Mouse (Mus musculus): ENCODE results near the gene 4933434E20Rik. TPM values are rescaled to one million over a fixed set of nuclear protein-coding genes. Genes with fewer than 3 reads are reported as not detected.

Gene 4933434E20Rik
- 208 and 215 TPM in 2 replicates for polyA plus RNA-seq (2015; fragmentation: Nextera tagmentation; extraction: Ambion mirVana)

DNA sequence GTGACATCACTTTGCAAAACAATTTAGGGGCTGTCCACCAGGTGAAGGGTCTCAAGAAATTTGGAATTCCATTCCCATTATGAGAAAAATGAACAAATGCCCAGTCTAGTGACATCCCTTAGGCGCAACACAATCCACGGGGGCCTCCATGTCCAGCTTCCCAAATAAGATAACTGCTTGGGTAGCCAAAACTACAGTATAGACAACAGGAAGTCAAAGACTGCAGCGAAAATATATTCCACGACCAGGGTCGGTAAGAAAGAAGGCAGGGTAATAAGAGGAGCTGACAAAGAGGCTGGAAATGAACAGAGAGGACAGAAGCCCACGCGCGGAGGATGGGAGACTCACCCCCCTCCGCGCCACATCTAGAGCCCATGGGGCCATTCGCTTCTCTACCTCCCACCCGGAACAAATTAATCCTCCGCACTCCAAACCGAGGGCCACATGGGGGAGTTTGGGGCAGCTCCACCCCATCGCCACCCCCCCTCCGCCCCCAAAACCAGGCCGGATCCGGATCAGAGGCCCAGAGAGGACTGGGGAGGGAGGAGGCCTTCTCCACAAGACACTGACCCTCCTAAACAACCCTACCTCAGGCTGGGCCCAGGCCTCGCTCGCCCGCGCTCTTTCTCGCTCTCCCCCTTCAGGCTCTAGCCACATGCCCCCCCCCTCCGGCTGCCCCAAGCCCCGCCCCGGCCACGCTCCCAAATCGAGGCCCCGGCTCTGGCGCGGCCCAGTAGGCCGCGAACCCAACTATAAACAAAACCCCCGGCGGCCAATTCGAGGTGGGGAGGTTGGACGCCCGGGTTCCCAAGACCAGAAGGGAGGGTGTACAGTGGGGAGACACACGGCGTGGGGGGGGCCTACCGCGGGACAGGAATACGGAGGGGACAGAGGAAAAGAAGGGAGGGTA is at the start of gene 4933434E20Rik:
Gene 4933434E20Rik (plus strand): TSS at position 196 of the 910 bp plus-strand sequence.

GRCm38 (mm10) chr3:90052351-90053241 is 1.2 kb downstream of the 4933434E20Rik start, which contains the start of gene Ubap2l:
Ubap2l (minus strand) TSS chr3:90052628.

DNA sequence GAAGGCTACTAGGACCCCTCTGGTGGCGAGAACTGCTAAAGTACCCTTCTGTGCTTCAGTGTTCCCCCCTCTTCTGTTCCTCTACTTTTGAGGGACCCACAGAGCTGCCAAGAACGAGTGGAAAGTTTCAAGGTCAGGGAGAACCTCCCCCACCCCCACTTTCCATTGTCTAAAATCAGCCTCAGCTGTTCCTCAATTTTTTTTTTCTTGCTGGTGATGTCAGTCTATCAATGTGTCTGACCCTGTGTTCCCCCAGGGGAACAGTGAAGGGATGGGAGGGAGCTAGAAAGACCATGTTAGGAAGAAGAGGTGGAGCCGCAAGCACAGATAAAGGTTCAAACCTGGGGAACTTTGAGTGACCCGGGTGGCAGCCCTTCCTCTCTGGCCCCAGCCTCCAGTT is 20.9 kb downstream of the 4933434E20Rik start, which contains the start of gene Tpm3:
Gene Tpm3 (plus strand): TSS at position 356 of the 400 bp plus-strand sequence.

GRCm38 (mm10) chr3:90103938-90104337 is 52.5 kb downstream of the 4933434E20Rik start, which contains the start of gene Nup210l:
Nup210l (plus strand) TSS chr3:90104132.

Small RNA genes within 50 kb of the gene (microRNA-seq; reads per million reads assigned to microRNA genes)
- gene Mir190b (ENCODE audit: borderline replicate concordance, insufficient number of aligned reads) = 7.7 reads per million, percentile 11 among the genes with 10 or more reads in this experiment
- not detected for gene Mir7669 (ENCODE audit: borderline replicate concordance, insufficient number of aligned reads)

Other genes starting within 250 kb of the 4933434E20Rik start
- 2.6 and 3.5 TPM in 2 replicates for gene She, start 220.3 kb upstream of the 4933434E20Rik start, polyA plus RNA-seq (2015; fragmentation: Nextera tagmentation; extraction: Ambion mirVana)
- gene Il6ra, start 138.4 kb upstream of the 4933434E20Rik start, polyA plus RNA-seq (2015; fragmentation: Nextera tagmentation; extraction: Ambion mirVana) = 2.6 and 3.0 TPM in 2 replicates
- 8.0 and 8.3 TPM in 2 replicates for gene Atp8b2, start 88.1 kb upstream of the 4933434E20Rik start, polyA plus RNA-seq (2015; fragmentation: Nextera tagmentation; extraction: Ambion mirVana)
- 151 TPM in 2 replicates for gene Hax1, start 52.9 kb upstream of the 4933434E20Rik start, polyA plus RNA-seq (2015; fragmentation: Nextera tagmentation; extraction: Ambion mirVana)
- gene Ubap2l, start 992 bp downstream of the 4933434E20Rik start, polyA plus RNA-seq (2015; fragmentation: Nextera tagmentation; extraction: Ambion mirVana) = 96.5 and 132 TPM in 2 replicates
- gene Tpm3, start 21.0 kb downstream of the 4933434E20Rik start, polyA plus RNA-seq (2015; fragmentation: Nextera tagmentation; extraction: Ambion mirVana) = 203 and 310 TPM in 2 replicates
- 0.08 TPM in 2 replicates for gene Nup210l, start 52.5 kb downstream of the 4933434E20Rik start, polyA plus RNA-seq (2015; fragmentation: Nextera tagmentation; extraction: Ambion mirVana)
- 2,050 and 4,492 TPM in 2 replicates for gene Rps27, start 162.0 kb downstream of the 4933434E20Rik start, polyA plus RNA-seq (2015; fragmentation: Nextera tagmentation; extraction: Ambion mirVana)
- 38.9 and 63.6 TPM in 2 replicates for gene Rab13, start 162.1 kb downstream of the 4933434E20Rik start, polyA plus RNA-seq (2015; fragmentation: Nextera tagmentation; extraction: Ambion mirVana)
- 178 and 208 TPM in 2 replicates for gene Jtb, start 180.0 kb downstream of the 4933434E20Rik start, polyA plus RNA-seq (2015; fragmentation: Nextera tagmentation; extraction: Ambion mirVana)
- gene Creb3l4, start 191.9 kb downstream of the 4933434E20Rik start, polyA plus RNA-seq (2015; fragmentation: Nextera tagmentation; extraction: Ambion mirVana) = 2.3 and 2.5 TPM in 2 replicates
- 107 and 126 TPM in 2 replicates for gene Slc39a1, start 196.5 kb downstream of the 4933434E20Rik start, polyA plus RNA-seq (2015; fragmentation: Nextera tagmentation; extraction: Ambion mirVana)
- 16.6 and 20.6 TPM in 2 replicates for gene Crtc2, start 202.5 kb downstream of the 4933434E20Rik start, polyA plus RNA-seq (2015; fragmentation: Nextera tagmentation; extraction: Ambion mirVana)
- 2.0 and 2.4 TPM in 2 replicates for gene Dennd4b, start 213.5 kb downstream of the 4933434E20Rik start, polyA plus RNA-seq (2015; fragmentation: Nextera tagmentation; extraction: Ambion mirVana)
- gene Gatad2b, start 241.5 kb downstream of the 4933434E20Rik start, polyA plus RNA-seq (2015; fragmentation: Nextera tagmentation; extraction: Ambion mirVana) = 6.1 and 9.7 TPM in 2 replicates